Mouse (Mus musculus): ENCODE measurements around the gene Ncoa7.

DNA sequence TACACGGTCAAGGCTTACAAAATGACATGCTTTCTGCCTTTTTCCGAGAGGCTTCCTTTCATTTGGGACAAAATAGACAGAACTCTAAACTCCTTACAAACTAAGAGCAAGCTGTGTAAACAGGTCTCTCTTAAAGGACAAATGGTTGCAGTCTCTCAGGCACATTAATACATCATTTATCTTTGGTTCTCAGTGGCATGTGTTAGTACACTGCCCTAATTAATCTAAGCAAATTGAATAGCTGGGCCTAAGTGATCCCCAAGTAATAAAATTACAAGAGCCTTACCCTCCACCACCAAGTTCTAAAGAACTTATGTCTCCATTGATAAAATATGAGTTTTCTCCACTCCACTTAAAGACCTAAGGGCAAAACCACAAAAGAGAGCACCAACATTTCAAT lies 155.4 kb downstream of the Ncoa7 start:
- no peak for TF ChIP-seq CTCF (IDR thresholded peaks at IDR 0.05; ENCODE audit: low read depth)
- TF ChIP-seq EP300 (optimal IDR thresholded peaks at IDR 0.05), result no peak
